Mouse (Mus musculus): ENCODE data around the gene E130116L18Rik. TPM values are rescaled to one million over a fixed set of nuclear protein-coding genes. Genes with fewer than 3 reads are reported as not detected.
"Not testable (repeated sequence)": the region's sequence is repeated elsewhere in the genome, so short reads cannot be mapped to it uniquely, and the experiment has no call there.

E130116L18Rik gene
- total RNA-seq, 2 experiments from 2014 or later, result not detected

DNA sequence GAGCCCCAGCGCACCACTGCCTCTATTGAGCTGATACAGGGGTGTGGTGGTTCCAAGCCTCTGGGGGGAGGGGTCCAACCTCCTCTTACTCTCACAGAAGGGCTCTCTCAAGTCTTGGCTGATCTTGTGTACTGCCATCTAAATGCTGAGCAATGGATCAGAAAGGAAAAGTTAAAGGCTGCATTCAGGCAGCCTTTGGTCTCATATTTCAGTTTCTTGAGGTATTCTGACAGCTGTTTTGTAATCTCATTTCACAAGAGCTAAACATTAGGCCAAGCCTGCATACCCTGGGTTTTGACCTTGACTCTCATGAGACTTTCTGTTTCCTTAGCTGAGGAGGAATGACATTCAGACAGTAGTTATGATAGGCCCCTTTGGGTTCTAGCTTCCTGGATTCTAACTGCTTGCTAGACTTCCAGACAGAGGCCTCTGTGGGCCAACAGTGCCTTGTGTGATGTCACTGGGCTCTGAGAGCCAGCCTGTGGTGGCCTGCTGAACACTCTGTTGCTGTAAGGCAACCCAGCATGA, 41.9 kb downstream of the E130116L18Rik start, which contains the start of gene Galntl5:
TSS of gene Galntl5 (plus strand) at position 457 of the 528 bp plus-strand sequence.
- DNase-seq, result peak; percentile 6 to 9

DNA sequence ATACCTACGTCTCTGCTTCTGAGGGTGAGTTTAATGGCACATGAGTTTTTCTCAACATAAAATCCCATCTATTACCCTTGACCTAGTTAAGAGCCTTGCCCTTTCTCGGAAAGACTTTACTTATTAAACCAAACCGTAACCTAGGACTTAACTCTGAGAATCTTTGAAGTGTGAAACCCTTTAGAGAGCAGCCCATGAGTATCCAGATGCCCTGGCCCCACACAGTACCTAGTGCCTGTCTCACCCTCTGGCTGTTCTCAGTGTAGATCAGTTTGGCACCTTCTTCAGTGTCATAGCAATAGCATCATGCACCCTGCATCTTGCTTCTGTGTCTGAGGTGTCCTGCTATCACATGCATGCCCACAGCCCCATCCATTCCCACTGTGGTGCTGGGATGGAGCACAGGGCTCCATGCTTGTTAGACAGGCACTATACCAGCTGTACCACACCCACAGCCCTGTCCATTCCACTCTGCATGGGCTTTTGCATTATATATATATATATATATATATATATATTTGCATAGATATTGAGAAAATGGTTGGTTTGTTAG, 42.9 kb downstream of the E130116L18Rik start:
- no peak for DNase-seq

DNA sequence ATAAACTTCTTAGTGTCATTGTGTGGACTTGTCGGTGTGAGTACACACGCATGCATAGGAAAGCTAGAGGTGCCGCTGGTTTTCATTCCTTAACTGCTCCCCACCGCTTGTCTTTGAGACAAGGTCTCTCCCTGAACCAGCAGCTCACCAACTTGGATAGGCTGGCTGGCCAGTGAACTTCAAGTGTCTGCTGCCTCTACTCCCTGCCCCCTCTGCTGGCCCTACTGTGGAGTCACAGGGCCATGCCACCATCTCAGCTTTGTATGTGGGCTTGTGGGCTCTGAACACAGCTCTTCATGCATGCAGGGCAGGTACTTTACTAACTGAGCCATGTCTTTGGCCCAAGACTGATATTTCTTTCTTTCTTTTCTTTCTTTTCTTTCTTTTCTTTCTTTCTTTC, 43.7 kb downstream of the E130116L18Rik start:
- no peak for DNase-seq

DNA sequence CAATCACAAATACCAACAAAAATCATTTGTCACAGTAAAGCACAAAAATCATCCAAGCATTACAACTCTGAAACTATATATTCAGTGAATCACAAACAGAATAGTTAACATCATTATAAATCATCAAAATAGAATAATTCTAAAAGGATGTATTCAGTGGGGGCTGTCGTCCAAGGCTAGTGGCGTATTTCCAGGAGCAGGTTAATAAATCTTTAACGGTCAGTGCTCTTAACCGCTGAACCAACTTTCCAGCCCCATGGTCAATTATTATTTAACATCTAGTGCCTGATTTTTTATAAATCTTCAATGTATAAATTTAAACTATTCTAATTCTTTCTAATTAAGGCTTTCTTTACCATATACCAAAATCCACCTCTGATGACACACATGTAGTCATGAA, 44.4 kb downstream of the E130116L18Rik start:
- DNase-seq, result not testable (repeated sequence)

DNA sequence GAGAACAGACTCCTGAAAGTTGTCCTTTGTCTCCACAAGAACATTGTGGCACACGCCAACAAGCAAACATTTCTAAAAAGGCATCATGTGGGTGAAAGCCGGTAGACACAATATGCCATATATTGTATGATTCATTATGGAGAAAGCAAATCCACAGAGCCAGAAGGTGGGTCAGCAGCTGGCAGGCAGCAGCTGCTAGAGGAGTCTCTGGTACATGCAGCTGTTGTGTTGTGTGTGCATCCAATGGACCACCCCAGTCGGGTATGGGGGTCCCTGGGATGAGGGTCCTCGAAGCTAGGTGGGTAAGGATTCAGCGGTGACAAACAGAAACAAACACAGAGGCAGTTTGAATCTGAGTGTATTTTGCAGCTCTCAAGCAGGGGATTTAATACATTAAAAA, 45.0 kb downstream of the E130116L18Rik start:
- not testable (repeated sequence) for DNase-seq

Other genes with a start within 250 kb of the E130116L18Rik start
- gene Prkag2, start 122.5 kb downstream of the E130116L18Rik start, total RNA-seq (2021), result 10 to 100 TPM; 30.8 to 31.1 TPM
- gene Galntl5, start 41.7 kb downstream of the E130116L18Rik start, total RNA-seq (2021), result not detected
- 10 to 100 TPM; 19.6 to 20.8 TPM for gene Galnt11, start 1.2 kb downstream of the E130116L18Rik start, total RNA-seq (2021)